Mouse (Mus musculus) embryonic facial prominence, embryonic 15.5 days (tissue): ENCODE measurements around the gene Pdlim4. TPM values are rescaled to one million over a fixed set of nuclear protein-coding genes. Genes with fewer than 3 reads are reported as not detected.
"Not testable (repeated sequence)": the region's sequence is repeated elsewhere in the genome, so short reads cannot be mapped to it uniquely, and the experiment has no call there.

Experiments
- ATAC-seq: fragments of 200-750 bp; cut with Nextera tagmentation; 2 replicates; pipeline ENCODE4 v1.8.0; 2017; ENCODE audit warnings: low read depth, moderate TSS enrichment; ENCODE audit not compliant: insufficient number of reproducible peaks, low FRiP score, low TSS enrichment
- H3K27ac ChIP-seq: fragments of 300-500 bp; sonication (generic); replicated peaks from 2 replicates; pipeline ENCODE4 v1.5.1; 2015; ENCODE audit warnings: mild to moderate bottlenecking, inconsistent platforms
- H3K27me3 ChIP-seq: fragments of 300-500 bp; sonication (generic); 2 replicates; pipeline ENCODE4 v1.6.1; 2015; ENCODE audit warnings: inconsistent platforms
- H3K36me3 ChIP-seq: fragments of 300-500 bp; sonication (generic); 2 replicates; pipeline ENCODE4 v1.6.1; 2015; ENCODE audit warnings: mild to moderate bottlenecking, inconsistent platforms
- H3K4me1 ChIP-seq: fragments of 300-500 bp; sonication (generic); 2 replicates; pipeline ENCODE4 v1.6.1; 2015; ENCODE audit warnings: inconsistent platforms
- H3K4me2 ChIP-seq: fragments of 300-500 bp; sonication (generic); replicated peaks from 2 replicates; pipeline ENCODE4 v1.6.1; 2015; ENCODE audit warnings: mild to moderate bottlenecking, inconsistent platforms
- H3K4me3 ChIP-seq: fragments of 300-500 bp; sonication (generic); replicated peaks from 2 replicates; pipeline ENCODE4 v1.5.1; 2015; ENCODE audit warnings: mild to moderate bottlenecking, inconsistent platforms
- H3K9ac ChIP-seq: fragments of 300-500 bp; sonication (generic); 2 replicates; pipeline ENCODE4 v1.6.1; 2015; ENCODE audit warnings: inconsistent platforms
- H3K9me3 ChIP-seq: fragments of 300-500 bp; sonication (generic); replicated peaks from 2 replicates; pipeline ENCODE4 v1.6.1; 2016; ENCODE audit warnings: inconsistent platforms
- WGBS: fragments of 180-500 bp; shearing (Covaris S2); methylation state at CpG from one replicate; pipeline ENCODE4 v1.1.7; 2015; 5-methylcytosine and 5-hydroxymethylcytosine counted together
- polyA plus RNA-seq: library from polyadenylated mRNA; unstranded; fragments of >200 nt; fragmentation: Nextera tagmentation; extraction: Ambion mirVana; gene quantifications from 2 replicates; pipeline ENCODE4 v1.2.1, GENCODE M21; 2015

Pdlim4 gene
- polyA plus RNA-seq, 1 experiment from 2014 or later = 168 TPM

- no peak overlapping the region for H3K9ac ChIP-seq
- no peak overlapping the region for H3K4me2 ChIP-seq
- H3K4me3 ChIP-seq = no peak overlapping the region
- 86% methylated on average over 2 of the region's 2 CpGs for WGBS
- no peak overlapping the region for H3K27ac ChIP-seq
- no peaks in the 10 kb centered on the region for H3K36me3 ChIP-seq
- ATAC-seq = no peak
- no peaks in the 10 kb centered on the region for H3K27me3 ChIP-seq
- H3K4me1 ChIP-seq = peaks cover 20% of the 10 kb centered on the region
- H3K9me3 ChIP-seq = no peaks in the 10 kb centered on the region
These were observed 57.6 kb downstream of the Pdlim4 start for GRCm38 (mm10) chr11:54011255-54011654.

- peaks cover 20% of the 10 kb centered on the region for H3K4me1 ChIP-seq
- WGBS = 37% methylated on average over 10 of the region's 10 CpGs
- H3K27ac ChIP-seq = 0 out of 2 replicates have a peak overlapping the region, but pooled peaks have one; percentile 11
- H3K4me2 ChIP-seq = no peak overlapping the region
- H3K36me3 ChIP-seq = no peaks in the 10 kb centered on the region
- ATAC-seq = no peak
- H3K4me3 ChIP-seq = no peak overlapping the region
- H3K9ac ChIP-seq = no peak overlapping the region
- H3K9me3 ChIP-seq = no peaks in the 10 kb centered on the region
- H3K27me3 ChIP-seq = no peaks in the 10 kb centered on the region
These were observed 60.3 kb downstream of the Pdlim4 start for GRCm38 (mm10) chr11:54008416-54008920.

GRCm38 (mm10) chr11:54007717-54008116 is 61.1 kb downstream of the Pdlim4 start:
- Histone ChIP-seq H3K4me1 (peaks cover 24% of the 10 kb centered on the region), H3K4me3 (no peak overlapping the region), H3K27me3 (no peaks in the 10 kb centered on the region), H3K9ac (no peak overlapping the region), H3K4me2 (no peak overlapping the region), H3K9me3 (no peaks in the 10 kb centered on the region), H3K27ac (no peak overlapping the region; the same call in 1 of the 2 replicates), H3K36me3 (no peaks in the 10 kb centered on the region)
- WGBS = 68% methylated on average over 11 of the region's 11 CpGs
- no peak for ATAC-seq

GRCm38 (mm10) chr11:54006901-54007300 is 61.9 kb downstream of the Pdlim4 start:
- WGBS = 84% methylated on average over 4 of the region's 4 CpGs
- no peak overlapping the region for H3K4me3 ChIP-seq
- no peak overlapping the region for H3K27ac ChIP-seq
- H3K36me3 ChIP-seq = no peaks in the 10 kb centered on the region
- no peak overlapping the region for H3K4me2 ChIP-seq
- no peaks in the 10 kb centered on the region for H3K27me3 ChIP-seq
- H3K4me1 ChIP-seq = peaks cover 30% of the 10 kb centered on the region
- H3K9ac ChIP-seq = no peak overlapping the region
- no peaks in the 10 kb centered on the region for H3K9me3 ChIP-seq
- no peak for ATAC-seq

- WGBS = 70% methylated on average over 5 of the region's 5 CpGs
- not testable (repeated sequence) for H3K27ac ChIP-seq, H3K27me3 ChIP-seq, H3K9me3 ChIP-seq, H3K4me3 ChIP-seq, H3K4me2 ChIP-seq, ATAC-seq, H3K36me3 ChIP-seq, H3K9ac ChIP-seq
- peaks cover 30% of the 10 kb centered on the region for H3K4me1 ChIP-seq
These were observed 62.5 kb downstream of the Pdlim4 start for GRCm38 (mm10) chr11:54006362-54006761.

Other genes with a start within 250 kb of the Pdlim4 start
- gene Gm12216, start 209.8 kb downstream of the Pdlim4 start, polyA plus RNA-seq = 1.3 and 1.6 TPM in 2 replicates
- 8.5 TPM in 2 replicates for gene Slc22a5, start 177.4 kb downstream of the Pdlim4 start, polyA plus RNA-seq
- 5.0 TPM in 2 replicates for gene Slc22a21, start 88.7 kb downstream of the Pdlim4 start, polyA plus RNA-seq
- 5.6 and 6.1 TPM in 2 replicates for gene Slc22a4, start 40.9 kb downstream of the Pdlim4 start, polyA plus RNA-seq
- gene P4ha2, start 31.1 kb upstream of the Pdlim4 start, polyA plus RNA-seq = 123 and 126 TPM in 2 replicates
- not detected in 2 replicates for gene Csf2, start 180.7 kb upstream of the Pdlim4 start, polyA plus RNA-seq
- not detected in 2 replicates for gene Il3, start 198.3 kb upstream of the Pdlim4 start, polyA plus RNA-seq
- gene Acsl6, start 234.8 kb upstream of the Pdlim4 start, polyA plus RNA-seq = 2.7 and 5.7 TPM in 2 replicates